Mouse (Mus musculus) embryo, embryonic 10 days (tissue): ENCODE measurements around the gene Nrcam.

Source experiments
- DNase-seq: peaks from one replicate; pipeline ENCODE4 v3.0.0-alpha.2; 2015; ENCODE audit warnings: low spot score

The Nrcam gene

DNA sequence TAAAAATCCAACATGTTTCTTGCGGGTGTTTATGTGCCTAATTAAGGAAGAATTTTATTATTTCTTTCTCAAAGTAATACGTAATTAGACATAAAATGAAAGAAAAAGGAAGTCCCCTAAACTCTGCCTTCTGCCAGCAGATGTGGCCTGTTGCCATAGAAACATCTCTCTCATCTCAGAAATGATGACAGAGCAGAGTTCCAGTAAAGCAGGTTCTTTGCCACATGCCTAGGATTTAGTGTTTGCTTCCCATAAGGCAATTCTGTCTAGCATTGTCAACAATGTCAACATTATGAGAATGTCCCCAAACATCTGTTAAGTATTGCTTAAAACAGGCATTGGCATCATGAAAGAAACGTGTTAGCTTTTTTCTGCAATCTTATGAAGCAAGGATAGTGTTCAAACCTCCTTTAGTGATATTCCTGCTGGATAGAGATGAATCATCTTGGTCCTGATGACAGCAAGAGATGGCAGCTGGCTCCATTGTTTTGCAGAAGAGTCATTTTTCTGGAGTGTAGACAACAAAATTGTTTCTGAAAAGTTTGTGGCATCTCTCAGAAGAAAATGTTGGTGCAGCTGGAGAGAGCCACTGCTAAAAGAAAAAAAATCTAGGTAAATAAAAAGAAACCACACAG, 42.5 kb downstream of the Nrcam start:
- peak; percentile 15 for DNase-seq

DNA sequence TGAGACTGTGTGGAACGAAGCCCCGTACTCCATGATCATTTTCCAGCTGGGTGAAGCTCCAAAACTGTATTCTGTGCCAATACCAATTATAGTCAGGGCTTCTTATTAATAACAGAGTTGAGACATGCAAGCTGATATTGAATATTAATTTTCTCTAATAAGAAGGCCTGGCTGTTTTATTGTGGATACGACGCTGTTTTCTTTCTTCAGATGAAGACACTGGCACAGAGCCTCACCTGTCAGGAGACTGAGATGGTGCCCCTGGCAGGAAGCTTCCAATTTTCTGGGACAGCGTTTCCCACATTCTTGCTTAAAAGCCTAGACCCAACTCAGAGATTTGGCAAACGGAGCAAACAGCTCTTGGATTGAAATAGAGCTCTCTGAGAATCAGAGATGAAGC, 47.3 kb downstream of the Nrcam start:
- DNase-seq, result no peak

DNA sequence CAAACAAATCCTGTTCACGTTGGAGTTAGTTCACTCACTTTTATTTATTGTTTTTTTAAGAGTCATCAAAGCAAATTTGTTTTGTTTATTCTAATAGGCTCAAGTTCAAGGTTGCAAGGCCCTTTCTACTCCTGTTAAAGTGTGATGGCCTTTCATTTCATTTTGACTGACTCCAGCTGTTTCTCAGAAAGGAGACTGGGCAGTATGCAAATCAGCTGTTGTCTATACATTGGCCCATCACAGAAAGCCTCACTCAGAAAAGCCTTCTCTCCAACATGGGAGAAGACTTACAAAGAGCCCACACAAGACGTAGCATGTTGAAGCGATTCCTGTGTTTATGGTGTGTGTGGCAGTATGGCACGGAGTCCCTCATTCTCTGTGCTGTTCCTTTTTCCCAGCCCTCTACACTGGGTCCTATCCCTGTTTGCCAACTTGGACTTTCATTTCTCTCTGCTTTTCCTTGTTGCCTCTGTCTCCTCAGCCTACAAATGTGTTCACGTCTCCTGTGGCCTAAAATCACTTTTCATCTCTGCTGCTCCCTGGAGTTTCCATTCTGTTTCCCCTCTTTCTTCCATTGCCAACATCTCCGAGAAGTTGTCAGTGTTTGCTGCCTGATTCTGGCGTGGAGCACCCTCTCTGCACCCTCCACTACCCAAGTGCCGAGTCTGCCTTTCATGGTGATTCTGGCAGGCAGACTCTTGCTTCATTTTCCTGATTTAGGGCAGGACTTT, 49.9 kb downstream of the Nrcam start:
- no peak for DNase-seq

DNA sequence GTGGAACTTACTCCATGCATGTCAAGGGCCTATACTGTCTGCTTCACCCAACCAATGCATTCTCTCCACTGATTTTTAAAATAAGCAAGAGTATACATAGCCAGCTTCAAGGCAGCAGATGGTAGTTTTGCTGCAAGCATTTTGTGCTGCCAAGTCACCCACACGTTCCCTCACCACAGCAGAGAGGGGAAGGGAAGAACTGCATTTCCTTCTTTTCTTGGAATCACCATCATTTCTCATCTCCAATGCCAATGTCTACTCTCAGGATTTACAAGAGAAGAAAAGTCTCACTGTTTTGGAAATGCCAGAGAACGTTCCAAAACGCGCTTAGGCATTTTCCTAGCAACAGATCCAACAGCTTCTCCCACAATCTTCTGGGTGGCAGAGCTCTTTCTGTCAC, 52.1 kb downstream of the Nrcam start:
- DNase-seq, result no peak

DNA sequence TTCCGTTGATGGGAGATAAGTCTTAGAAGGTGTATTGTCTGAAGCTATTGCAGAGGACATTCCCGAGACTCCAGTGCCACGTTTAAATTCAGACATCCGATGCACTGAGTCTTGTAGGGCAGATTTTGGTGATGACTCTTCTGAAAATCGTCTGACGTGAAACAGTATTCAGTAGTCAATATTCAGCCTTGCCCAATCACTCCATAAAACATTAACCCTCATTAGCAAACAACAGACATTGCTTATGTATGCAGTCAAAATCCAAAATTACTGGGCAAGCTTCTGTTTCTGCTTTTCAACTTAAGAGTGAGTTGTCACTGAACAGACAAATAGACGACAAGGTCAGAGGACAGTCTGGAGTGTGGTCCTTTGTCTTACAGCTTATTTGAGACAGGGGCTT, 57.7 kb downstream of the Nrcam start:
- peak; percentile 14 for DNase-seq

DNA sequence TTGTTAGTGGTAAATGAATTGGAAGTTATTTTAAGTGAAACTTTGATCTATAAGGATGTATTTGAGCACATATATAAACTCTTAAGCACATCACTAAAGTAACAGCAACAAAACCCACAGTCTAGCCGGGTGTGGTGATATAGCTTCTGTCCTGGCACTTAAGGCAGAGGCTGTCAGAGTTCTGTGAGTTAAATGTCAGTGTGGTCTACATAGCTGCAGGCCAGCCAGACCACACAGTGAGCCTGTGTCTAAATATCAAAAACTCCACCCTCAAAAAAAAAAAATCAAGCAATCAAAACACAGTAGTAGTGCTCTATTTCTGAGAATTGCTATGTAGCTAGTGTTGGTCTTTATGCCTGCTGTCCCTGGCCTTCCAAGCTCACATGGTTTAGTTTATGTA, 59.5 kb downstream of the Nrcam start:
- no peak for DNase-seq

DNA sequence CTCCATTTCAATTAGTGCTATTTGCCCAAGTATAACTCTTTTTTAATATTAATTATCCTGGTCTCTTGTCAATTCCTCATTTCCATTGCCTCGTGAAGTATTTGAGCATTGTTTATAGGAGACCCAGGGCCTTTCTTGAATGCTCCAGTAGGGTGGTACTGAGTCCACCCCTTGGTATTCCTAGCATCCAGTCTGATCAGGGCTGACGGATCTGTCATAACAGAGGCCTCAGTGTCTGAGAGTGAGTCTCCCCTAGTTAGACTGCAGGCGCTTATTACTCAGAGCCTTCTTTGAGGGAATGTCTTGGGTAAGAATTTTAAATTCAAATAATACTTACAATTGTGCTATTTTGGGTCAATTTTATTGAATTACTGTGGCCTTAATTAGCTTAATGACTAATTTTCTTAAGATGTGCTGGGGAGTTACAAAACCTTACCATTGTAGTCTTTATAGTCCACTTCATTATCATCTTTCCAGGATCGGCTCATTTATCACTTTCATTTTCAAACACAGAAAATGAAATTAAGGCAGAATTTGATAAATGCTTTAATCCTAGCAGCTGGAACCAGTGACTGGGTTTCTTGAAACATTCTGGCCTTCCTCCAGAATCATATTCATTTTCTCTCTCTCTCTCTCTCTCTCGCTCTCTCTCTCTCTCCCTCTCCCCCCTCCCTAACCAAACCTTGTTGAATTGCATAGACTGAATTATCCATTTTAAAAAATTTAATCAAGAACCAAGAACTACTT, 61.9 kb downstream of the Nrcam start:
- DNase-seq, result no peak

DNA sequence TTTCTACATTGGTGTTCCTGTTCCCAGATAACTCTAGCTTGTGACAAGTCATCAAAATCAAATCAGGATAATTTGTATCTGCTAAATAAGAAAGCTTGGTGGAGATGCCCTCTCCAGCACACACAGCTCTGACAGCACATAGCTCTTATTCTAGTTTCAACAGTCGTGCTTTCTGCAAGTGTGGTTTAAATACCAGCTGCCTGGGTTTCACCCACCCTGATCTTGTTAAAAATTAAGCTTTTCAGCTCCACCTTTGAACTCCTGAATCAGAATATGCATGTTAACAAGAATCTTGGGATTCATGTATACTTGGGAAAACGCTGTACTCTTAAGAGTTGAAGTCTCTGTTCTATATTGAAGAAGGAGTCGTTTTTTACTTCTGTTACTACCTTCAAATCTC, 66.2 kb downstream of the Nrcam start:
- no peak for DNase-seq

DNA sequence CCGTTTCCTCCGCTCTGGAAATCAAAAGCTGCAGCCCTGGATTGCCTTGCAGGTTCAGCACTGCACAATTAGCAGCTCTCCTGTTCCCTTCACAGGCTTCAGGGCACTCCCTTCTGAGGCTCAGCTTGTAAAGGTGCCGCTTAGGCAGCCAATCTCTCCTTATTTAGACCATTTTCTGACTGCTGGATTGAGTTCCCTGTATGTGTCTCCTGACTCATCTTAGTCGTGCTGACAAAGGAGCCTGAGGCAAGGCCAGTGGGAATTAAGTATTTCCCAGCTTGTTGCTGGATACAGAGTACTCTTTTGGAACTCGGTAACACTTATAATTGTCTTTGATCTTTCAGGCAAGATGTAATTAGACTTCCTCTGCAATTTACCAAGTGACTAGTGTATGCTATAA, 69.1 kb downstream of the Nrcam start:
- DNase-seq, result no peak

DNA sequence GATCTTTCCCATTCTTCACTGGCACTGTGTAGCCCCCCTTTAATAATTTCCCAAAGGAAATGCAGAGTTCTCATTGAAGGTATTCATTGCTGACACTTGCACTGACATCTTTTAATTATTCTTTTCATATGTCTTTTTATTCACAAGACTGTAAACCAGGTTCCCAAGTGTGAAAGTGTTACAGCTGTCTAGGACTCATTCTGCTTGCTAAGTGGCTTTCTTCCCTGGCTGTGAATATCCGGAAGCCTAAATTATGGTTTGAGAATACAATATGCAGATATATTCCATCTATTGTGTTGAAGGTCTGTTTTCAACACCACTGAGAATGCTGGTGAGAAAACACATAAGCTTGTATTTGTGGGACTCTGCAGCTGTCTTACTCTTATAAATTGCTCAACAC, 73.4 kb downstream of the Nrcam start:
- no peak for DNase-seq

DNA sequence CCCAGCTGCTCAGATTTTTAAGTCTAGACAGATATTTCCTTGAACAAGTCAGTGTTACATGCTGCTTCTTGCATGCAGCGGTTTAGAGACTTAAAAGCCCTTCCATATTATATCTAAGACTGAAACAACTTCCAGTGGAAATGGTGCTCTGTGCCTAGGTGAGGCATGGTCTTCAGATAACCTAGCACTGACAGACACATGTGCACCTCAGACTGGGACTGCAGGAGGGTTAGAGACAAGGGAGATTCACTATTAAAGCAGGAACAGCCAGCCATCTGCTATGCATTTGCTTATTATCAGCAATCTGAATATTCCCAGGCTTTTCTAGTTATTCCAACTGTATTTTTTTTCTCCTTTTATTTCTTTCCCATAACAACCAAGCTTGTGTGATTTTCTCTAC, 74.6 kb downstream of the Nrcam start:
- DNase-seq, result no peak

DNA sequence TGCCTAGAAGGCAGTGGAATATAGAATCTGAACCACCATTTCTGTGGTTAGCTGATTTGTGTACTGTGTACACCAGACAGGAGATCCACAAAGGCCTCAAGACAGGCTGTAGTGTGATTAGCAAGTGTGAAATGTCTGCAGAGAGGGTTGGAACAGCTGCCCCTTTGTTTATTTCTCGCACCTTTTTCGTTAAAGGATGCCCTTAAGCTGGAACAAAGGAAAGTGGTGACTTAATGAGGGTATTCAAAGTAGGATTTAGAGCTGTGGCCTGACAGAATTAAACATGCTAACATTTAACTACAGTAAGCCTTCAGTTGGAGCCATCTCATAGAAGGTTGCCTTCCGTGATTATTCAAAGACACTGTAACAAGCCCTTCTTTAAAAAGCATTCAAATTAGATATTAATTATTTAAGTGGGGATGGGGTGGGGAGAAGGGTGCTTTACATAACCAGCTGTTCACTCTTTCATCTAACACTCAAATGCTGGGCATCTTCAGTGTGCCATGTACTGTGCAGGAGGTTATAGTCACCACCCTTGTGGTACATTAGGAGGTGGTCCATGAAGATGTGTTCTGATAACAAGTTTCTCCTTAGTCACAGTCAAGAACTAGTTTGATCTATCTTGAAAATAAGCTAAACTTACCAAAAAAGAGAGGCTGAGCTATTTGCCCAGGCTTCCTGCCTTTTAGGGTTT, 75.2 kb downstream of the Nrcam start:
- no peak for DNase-seq

DNA sequence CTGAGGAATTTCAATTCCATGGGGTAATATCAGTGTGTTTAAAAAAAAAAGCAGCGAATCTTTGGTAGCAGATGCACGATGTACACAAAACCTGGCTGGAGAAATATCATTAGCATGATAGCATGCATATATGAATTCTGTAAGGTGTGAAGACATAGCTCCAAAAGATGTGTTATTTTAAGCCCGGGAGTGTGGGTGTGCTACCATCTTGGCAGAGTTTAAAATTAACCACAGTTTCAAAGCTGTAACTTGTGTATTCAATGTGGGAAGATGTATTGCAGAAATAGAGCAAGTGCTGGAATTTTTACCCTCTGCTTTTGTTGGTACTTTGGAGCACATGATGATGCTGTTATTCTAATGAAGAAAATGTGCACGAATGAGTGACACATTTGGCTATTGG, 81.1 kb downstream of the Nrcam start:
- no peak for DNase-seq

DNA sequence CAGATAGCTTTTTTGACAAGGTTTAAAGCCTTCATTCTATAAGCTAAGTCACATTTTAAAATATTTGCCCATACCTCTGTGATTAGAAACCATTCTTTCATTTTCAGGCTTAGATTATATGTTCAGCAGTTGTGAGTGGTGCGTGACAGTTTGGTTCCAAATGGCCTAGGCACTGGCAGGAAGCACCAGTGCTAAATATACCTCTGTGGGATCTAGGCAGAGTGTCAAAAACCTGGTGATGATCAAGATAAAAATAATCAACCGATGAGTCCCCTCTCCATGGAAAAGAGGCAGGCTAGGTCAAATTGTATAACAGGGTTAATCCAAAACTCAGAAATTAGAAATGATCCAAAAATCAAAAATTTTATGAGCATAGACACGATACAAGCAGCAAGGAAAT, 82.3 kb downstream of the Nrcam start:
- no peak for DNase-seq

DNA sequence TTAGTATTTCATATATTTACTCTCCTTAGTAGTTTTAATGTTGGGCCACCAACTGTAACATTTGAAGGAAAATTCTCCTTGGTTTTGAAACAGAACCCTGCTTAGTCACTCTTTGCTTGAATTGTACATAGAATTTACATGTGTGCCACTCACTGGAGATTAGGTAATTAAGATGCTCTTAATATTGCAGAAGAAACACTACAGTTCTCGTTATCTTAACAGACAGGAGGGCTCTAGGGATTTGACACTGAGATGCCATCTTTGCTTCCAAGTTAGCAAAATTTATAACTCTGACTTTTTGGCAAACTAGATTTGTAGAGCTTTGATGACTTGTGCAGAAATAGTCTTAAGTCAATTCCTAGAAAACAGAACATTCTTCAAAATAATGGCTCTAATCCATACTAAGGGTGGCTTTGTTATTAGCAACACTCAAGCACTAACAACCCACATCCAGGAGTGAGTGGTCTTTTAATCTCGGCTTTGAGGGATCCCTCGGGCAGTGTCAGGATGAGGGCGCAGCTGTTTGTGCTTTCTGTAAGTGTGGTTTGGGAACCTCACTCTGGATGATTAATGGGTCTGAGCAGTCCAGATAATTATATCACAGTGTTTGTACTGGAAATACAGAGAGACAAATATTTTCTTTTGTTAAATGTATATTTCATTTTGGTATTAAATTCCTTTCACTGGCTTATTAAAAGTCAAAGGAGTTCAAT, 93.6 kb downstream of the Nrcam start:
- DNase-seq, result no peak

DNA sequence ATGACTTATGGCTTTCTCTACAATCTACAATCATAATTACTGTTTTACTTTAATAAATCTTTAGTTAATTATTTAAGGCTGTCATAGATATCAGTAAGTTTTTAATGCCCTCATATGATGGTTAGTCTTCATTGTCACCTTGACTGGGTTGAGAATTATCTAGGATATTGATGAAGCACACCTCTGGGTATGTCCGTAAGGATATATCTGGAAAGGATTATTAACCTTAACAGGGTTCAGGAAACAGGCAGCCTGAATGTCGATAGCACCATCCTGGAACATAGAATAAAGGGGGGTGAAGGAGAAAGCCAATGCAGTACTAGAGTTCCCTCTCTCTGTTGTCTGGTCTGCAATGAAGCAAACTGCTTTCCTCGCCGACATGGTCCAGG, 94.2 kb downstream of the Nrcam start:
- DNase-seq, result no peak

DNA sequence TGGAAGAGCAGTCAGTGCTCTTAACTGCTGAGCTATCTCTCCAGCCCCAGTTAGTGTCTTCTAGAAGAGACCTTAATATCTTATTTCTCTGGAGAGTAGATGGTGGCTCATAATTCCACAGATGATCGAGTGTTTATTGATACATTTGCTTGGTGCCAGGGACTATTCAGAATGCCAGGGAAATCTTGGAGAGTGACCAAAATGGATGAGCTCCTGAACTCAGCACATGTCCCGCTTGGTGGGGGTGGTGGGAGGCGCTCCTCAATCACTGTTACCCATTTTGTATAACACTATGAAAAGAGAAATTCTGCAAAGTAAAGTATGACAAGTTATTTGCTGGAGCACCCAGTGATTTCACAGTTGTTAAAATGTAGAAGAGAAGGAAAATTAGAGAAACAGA, 95.3 kb downstream of the Nrcam start:
- no peak for DNase-seq

DNA sequence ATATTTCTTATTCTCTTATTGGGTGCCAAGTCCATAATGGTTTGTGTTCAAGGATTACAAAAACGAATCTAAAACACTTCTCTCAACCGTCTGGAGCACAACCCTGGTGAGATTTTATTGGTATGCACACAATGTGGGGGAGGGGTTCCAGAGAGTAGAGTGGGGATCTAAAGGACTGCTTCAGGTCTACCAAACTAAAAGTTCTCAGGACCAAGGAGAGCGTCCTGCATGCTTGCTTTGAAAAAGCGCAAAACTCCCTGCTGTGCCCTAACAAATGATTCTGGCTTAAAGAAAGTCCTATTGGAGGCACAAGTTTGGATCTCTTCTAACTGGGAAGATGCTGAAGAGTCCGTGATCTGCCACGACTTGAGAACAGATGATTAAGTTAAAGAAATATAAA, 96.4 kb downstream of the Nrcam start:
- peak; percentile 79 for DNase-seq

DNA sequence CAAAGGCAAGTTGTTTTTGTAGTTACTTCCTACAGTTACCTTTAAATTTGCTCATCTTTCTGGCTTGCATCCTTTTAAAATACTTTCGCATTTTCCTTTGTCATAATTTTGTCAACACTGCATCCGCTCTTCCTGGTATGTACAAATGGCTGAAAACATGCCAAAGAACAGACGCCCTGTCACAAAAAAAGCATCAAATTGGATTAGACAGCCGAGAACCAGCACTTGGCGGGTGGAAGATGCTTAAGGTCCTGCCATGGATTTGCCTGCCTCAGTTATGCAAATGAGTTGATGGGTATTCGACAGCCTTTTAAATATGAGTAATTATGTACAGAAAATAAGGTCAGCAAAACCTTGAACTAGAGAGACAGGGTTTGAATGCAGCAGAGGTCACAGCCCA, 101.7 kb downstream of the Nrcam start:
- DNase-seq, result no peak

DNA sequence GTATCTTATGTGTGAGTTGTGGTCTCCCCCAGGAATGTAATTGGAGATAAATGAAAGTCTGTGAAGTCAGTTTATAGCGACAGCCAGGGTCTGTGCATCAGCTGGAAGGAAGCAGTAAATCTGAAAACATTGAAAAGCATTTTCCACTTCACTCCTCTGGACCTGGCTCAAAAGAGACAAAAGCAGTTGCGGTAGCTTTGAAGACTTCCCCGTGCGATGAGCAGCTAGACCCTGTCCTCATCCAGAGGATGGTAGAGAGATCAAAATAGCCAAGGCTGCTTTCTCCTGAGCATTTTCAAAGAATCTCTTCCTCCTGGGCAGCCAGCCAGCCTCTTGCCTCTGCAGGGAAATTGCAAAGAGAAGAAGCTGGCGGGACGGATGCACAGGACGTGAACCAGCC, 102.3 kb downstream of the Nrcam start:
- no peak for DNase-seq

DNA sequence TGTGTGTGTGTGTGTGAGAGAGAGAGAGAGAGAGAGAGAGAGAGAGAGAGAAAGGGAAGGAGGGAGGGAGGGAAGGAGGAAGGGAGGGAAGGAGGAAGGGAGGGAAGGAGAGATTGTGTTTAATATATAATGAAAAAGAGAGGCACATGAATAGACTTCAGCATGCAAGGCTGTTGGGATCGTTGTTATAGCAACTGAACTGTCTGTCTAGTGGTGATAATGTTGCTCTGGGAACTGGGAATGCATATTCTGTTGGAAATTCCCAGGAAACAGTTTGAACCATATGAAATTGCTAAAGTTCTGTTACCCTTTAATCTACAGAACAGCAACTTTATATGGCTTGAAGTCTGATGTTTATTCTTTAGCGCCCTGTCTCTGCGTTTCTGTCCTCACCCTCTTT, 104.0 kb downstream of the Nrcam start:
- no peak for DNase-seq
